Mouse (Mus musculus) frontal cortex, postnatal 14 days (tissue): ENCODE measurements at regions not wholly inside any gene's neighbourhood (a gene's known extent, or its start where the extent isn't known, plus 50 kb on each side); places are given as distances from the start of the nearest gene placed in this dataset.
"Not testable (repeated sequence)": the region's sequence is repeated elsewhere in the genome, so short reads cannot be mapped to it uniquely, and the experiment has no call there.

ENCODE experiments used
- DNase-seq, 2 experiments: peaks; one replicate each; pipeline ENCODE4 v3.0.0; 2022; ENCODE audit warnings: low spot score in 2 of 2

DNA sequence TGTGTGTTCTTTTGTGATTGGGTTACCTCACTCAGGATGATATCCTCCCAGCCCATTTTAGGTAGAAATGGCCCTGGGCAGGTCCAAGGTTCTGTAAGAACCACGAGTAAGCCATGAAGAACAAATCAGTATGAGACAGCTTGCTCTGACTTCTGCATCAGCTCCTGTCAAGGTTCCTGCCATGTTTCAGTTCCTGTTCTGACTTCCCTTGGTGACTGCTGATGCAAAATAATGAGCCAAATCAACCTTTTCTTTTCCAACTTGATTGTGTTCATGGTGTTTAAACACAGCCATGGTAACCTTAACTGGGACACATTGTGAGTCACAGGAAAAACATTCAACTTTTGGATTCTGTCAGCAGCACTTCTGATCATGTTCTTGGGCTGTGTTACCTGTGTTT is 667.4 kb upstream of the Igfbp7 start:
- no peak for DNase-seq

DNA sequence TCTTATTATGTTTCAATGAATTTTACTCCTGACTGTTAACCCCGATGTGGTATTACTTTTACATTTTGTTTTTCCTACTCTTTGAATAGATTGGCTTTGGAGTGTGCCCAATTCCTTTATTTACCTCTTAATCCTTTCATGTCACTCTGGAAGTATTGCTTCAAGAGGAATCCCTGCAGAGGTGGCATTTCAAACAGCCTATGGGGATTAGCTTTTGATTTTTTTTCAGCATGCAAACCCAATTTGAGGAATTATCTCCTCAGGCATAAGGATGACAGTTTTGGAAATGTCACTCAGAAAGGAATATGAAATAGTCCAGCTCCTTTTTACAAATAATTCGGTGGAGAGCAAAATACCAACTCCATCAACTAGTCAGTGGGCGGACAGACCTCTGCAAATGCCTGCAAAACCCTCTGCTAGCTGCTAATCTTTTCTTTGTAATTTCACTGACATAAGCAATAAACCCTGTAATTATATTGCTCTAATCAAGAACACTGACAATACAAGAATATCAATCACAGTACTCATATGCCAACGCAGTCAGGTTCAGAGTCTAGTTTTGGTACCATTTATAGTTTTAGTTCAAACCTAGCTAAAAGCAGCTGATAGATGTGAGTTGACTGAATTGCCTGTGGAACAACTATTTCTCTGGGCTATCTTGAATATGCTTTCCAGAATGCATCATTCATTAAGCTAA is 624.9 kb upstream of the Igfbp7 start:
- no peak for DNase-seq

DNA sequence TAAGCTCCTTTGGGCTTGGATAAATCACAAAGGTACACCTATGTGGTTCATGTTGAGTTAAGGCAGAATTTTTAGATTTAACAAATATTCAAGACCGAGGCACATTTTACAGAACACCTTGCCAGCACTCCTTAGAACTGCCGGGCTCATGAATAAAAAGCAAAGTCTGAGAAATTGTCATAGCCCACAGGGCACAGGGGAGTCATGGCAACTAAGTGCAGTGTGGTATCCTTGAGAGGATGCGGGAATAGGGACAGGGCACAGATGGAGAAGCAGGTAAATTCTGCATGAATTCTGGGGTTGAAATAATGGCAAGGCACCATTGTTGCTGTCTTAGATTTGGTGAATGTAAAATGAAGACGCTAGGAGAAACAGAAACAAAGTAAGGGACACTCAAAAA is 609.7 kb upstream of the Igfbp7 start:
- DNase-seq, result no peak

DNA sequence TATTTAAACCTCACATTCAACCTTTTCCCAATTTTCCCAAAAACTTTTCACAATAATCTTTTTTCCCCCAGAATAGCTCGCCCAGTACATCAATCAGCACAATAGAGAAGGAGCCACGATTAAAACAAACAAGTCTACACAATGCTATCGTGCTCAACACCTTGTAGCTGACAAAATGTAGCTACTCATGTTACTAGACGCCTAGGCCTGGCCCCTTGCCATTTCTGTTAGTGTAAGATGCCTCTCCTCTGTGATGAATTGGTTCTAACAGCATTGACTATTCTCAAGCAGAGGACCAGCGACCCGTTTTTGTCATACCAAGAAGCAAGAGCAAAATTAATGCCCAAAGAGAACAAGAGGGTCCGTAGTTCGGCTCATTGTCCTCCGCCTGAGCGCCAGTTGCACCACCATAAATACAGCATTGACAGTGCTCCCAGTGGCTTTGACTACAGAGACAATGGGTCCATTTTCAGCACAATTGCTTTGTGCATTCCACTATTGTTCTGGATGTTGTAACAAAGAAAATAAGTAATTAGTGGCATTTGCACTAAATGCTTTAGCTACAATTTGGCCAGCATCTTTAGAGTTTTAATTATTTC is 578.7 kb upstream of the Igfbp7 start:
- no peak for DNase-seq

DNA sequence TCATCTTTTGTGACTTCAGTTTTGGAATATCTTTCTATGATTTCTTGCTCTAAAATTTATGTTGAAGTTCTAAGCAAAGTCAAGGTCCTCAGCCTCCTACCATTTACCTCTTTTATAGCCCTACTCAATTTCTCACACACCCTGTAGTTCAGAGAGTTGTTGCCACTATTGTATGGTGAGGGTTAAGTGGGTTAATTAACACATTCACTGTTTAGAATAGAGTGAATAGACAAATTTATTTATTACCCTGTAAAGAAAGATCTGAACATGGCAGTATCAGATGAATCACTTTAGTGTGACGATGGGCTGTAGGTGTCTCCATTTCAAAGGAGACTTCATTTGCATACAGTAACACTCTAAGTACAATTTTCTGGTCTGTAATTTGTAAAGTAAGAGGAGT is 577.4 kb upstream of the Igfbp7 start:
- no peak for DNase-seq

DNA sequence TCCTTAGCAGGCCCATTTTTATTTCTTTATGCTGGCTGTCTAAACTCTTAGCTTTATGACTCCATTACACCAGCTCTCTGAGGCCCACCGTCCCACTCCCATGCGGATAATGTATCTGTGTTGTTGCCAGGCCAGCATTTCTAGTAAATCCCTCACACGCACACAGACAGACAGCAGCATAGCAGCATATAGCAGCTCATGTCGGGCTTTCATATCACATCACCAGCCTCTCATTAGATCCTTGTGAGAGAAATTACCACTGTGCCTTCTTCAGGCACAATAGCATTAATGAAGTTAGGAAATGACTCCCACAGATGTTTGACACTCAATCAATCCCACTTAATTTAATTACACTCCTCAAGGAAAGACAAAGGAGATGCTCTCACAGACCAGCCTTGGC is 532.2 kb upstream of the Igfbp7 start:
- not testable (repeated sequence) for DNase-seq

DNA sequence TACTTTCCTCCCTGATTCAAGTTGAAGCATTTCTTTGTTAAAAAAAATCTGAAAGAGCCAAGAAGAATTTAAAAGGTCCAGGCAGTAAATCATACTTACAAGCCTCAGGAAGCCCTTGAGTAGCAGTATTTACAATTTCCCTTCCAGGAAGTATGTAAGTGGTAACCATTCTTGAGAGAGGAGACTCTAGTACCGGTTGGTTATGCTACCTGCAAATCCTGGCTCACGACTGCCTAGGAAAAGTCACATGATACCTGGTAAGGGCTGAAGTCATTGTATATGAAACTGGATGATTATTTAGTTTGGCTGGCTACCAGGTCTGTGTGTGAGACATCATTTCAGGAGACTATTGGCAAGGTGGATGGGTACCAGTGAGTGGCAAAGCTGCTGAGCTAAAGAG is 524.0 kb upstream of the Igfbp7 start:
- no peak for DNase-seq

DNA sequence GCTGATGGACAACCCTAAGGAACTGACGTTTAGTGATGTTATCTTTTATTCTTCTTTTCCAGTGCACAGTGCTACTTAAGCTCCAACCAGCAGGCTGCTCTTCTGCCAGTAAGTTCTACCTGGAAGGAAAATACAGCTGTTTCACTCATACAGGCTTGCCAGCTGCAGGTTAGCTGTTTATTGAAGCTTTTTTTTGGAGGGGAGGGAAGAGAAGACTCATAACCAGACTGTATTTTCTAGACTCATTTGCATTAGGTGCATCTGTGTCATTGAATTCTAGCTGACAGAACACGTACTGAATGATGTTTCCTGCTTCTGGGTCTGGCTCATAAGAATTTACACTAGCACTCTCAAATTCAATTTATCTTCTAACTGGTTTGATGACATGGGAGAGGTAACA is 513.3 kb upstream of the Igfbp7 start:
- DNase-seq, result no peak

DNA sequence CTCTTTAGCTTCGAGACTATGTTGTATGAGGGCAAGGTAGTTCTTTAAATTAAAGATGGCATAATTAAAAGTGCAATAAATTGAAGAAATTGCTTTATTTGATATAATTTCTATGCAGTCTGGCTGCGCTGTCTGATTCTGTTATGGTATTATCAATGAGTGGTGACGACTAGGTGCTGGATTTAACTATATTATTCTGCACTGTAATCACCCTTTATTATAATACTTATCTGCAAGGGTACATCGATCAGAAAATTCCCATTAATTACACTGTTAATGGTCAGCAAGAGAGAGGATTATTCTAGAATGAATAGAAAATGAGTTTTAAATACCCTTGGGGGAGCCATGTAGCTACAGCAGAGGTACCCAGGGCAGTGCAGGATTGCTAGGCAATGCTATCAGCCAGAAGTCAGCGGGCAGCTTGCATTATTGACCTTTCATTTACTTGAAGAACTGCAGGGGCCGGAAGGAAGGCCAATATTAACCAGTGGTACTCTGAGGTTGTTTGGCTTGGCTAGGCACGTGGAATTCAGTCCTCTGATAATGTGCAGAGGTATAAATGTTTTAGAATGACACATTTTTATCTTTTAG is 509.3 kb upstream of the Igfbp7 start:
- DNase-seq, result no peak

DNA sequence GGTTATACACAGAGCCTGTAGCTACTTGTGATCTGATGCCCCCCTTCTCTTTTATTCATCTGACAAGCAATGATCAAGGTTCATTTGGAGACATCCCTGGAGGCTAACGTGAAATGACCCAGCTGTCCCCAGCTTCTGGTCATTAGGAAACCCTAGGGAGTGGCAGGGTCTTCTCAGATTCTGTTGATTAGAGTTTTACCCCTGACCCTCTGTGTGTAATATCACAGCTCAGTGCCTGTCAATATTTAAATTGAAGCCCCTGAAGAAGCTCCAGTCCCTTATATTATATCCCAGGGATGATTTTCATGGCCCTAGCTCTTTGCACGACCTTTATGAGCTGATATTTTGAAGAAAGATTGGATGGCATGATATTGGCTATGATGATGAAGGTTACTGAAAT is 508.5 kb upstream of the Igfbp7 start:
- no peak for DNase-seq

DNA sequence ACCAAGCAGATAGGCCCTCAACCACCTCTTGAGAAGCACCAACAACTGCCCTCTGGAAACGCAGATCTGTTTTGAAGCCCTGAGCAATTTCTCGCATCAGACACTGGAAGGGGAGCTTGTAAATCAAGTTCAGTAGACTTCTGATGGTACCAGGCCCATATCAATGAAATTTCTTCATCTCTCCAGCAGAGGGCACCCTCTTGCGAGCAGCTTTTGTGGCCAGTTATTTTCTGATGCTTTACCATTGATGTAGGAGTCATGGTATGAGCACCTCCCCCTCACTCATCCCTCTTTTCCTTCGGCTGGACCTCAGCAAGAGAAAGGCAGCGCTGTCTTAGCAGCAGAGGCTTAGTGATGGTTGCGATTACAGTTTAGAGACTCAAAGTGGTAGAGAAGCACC is 501.4 kb upstream of the Igfbp7 start:
- no peak for DNase-seq

DNA sequence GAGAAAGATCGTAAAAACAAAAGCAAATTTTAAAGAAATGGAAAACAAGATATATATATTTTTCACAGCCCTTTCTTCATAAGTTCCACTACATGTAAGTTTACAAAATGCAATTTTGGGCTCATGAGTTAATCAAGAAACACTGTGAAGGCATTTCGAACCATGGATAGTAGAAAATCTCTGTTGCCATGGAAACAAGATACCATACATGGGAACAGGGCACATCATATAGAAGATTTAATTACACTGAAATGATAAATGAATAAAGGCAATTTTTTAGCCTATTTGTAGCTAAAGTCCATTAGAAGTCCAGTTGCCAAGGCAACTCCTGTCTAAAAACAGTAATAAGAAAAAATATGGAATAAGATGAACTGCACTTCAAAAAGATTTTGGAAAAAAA is 484.2 kb upstream of the Igfbp7 start:
- DNase-seq, result not testable (repeated sequence)

DNA sequence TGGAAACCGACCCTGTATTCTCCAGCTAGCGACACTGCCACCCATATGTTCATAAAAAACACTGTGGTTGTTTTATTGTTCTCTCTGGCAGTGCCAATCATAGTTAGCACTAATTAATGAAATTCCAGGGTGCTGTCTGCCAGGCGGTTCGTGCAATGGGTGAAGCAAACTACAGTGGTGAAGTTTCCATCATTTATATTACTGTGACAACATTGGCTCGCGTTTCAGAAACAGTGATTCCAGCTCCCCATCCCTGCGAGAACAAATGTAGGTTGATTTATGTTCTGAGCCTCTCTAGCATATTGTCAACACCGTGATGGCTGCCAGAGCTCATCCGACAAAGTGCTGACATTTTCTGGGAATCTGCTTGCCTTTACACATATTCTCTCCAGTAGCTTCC is 480.7 kb upstream of the Igfbp7 start:
- DNase-seq, result peak; percentile 27 to 43

DNA sequence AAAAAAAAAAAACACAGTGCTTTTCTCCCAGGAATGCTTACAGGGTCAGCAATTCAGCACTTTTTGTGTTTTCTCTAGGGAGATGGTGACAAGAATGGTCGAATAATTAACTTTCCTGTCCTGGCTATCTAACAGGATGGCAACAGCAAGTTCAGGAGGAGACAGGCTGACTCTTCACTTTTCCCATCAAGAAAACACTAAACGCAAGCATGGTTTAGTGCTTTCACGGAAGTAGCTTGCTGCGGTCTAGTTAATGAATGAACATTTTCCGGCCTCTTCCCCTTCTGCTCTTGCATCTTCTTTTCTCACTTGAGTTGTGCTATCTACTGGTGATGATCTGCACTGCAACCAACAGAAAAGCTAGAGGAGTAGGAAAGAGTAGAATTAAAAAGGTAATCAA is 463.6 kb upstream of the Igfbp7 start:
- DNase-seq, result no peak

DNA sequence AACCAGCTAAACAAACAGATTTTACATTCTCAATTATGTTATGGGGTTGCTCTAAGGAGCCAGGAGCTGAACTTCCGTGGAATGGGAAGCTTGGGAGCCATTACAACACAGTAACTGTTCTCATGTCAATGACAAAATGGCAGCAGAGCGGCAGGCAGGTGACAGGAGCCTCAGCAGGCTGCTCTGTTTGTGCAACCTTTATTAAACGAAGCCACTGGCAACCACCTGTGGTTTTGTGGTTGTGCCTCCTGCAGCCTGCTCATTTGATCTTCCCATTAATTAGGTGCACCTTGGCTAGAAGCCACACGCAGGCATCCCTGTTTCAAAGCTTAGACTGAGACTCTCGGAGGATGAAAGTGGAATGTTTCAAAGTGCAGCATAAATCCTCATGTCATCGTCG is 457.5 kb upstream of the Igfbp7 start:
- DNase-seq, result no peak

DNA sequence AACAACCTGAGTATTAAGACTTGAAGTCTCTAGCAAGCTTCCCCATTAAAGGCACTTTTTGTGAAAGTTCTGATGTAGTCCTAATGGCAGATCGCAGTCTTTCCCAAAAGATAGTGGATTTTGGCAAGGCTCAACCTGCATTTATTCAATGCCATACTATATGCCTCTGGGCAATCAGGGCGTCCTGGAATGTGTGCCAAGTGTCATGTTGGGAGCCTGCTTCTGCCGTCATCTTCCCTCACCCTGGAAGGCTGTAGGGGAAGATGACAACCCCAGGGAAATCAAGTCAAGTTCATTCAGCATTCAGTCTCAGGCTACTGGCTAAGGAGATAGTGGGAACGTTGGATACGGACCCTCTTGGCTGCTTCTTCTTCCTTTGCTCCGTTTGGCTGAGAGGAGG is 447.4 kb upstream of the Igfbp7 start:
- DNase-seq, result no peak

DNA sequence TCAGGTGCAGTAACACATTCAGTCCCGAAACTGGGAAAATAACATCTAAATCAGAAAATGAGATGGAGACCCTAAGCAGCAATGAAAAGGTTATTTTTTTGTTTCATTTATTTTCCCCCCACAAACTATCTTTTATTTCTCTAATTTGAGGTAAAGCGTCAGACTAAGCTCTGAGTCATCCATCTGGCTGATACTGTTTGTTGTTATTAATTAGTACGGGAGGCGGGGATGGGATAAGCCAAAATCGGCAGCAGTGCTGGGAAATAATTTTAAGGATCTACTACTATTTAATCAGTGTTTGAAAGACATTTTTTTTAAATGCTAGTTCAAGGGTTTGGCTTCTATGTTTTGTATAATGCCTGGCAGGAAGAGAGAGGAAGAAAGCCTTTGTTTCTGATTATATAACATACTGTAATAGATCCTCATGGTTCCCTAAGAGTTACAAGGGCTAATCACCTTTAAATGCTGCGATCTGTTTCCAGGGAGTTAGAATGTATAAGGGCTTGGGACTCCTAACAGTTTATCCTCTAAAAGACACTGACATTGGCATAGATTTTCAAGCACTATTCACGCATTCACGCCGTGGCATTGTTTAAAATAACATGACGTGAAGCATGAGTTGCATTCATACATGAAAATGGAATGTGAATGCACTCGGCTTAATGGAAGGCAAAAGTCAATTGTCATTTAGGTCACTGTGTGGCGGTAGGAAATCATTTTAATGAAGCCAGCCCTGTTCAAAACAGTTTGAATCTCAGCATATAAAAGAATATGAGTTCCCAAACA is 446.4 kb upstream of the Igfbp7 start:
- DNase-seq, result no peak

DNA sequence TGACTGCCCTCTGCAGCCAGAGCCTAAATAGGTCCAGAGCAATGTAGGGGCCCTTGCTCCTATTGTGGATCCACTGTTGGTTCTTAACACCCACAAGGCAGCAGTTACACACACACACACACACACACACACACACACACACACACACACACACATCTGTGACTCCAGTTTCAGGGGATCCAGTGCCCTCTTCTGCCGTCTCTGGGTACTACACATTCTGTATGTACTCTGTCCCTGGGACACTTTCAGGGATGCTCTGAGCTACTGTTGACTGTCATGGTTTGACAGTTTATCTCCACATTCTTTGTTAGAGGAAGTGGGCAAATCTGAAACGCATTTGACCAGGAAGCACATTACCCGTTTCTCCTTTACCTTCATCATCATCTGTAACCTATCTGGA is 443.8 kb upstream of the Igfbp7 start:
- DNase-seq, result no peak

DNA sequence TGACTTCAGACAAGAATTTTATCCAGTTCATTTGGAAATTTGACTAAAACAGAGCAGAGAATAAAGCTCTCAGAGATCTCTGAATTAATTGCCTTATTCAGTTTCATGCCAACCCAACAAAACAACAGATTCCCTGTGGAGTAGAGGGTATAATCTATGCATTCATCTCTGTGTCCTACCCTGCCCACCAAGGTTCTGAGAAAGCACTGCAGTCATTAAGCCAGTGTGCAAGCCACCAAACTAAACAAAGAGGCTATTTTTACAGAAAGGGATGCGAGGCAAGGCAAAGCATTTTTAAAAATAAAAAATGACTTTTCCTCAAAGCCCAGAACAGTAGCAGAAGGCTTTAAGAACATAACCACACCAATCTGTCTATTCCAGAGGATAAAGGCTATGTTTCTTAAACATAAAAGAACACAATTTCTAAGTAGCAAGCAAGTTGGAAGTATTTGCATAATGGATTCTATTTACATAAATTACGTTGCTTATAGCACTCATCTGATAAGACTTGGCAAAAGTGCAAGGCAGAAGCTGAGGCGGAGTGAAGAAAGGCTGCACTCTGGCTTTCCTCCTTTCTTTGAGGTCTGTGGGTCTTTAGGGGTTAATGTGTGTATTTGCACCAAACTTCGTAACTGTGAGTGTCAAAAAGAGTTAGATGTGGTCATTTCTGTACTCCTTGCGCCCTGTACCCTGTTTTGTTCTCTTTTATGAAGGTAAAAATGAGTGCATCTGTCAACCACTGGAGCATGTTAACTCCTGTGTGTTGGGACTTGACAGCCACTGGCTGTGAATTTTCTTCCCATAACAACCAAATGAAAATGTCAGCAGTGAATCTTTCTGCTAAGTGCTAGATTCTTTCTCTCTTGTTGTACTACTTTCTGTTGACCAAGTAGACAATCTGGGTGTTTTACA is 430.6 kb upstream of the Igfbp7 start:
- DNase-seq, result no peak

DNA sequence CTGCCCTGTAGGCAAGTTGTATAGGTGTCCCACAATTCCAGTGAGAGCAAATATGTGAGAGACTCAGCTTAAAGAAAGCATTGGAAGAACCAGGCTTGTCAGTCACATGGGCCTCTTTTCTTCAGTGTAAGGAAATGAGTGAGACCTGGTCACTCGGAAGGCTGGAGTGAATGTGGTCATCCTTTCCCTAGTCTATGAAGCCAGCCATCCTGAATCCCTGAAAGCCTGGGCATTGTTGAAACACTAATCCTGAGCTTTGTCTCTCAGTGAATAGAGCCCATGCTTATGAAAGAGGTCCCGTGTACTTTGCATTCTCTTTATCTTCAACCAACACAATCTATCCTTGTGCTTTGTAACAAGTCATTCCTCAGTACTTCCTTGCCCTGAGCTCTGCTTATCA is 420.1 kb upstream of the Igfbp7 start:
- no peak for DNase-seq

DNA sequence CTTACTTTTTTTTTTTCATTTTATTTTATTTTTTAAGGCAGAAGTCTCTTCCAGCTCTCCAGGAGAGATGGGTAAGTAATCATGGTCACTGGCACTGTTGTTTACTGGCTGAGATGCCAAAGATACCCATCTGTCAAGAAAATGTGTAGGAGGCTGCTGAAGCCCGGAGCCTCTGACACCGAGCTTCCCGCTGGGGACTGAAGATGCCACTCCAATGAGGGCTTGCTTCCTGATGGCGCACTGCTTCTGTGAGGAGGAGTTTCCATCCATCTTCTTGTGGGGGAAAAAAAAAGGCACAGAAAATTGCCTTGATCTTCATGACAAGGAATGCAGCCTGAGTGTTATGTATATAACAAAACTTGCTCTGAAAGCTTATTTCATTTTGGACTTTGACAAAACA is 418.2 kb upstream of the Igfbp7 start:
- DNase-seq, result no peak

DNA sequence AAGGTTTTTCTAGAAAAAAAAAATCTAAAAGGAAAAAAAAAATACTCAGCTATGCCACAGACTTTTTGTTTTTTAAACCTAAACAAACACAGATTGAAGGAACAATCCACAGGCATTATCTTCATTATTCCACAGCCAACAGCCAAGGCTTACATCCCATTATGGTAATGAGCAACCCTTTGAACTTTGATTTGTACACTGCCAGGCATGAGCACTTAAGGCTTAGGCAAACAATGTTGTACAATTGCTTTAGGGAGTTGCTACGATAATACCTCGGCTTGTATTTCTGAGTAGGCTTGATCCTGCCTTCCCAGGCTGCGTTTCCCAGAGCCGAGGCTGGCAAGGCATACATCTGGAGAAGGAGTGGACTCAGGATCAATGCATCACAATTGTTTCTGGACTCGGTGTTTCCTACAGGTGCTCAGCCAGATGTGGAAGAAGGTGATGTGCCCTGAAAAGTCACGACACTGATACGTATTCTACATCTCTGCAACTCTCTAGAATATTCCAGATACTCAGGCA is 409.0 kb upstream of the Igfbp7 start:
- DNase-seq, result no peak
